Mouse (Mus musculus) T-cell, adult 2 months (primary cell): ENCODE data around the gene Frmpd4.

Experiments used
- DNase-seq: peaks from one replicate; pipeline ENCODE4 v3.0.0; 2022; ENCODE audit warnings: low spot score

The Frmpd4 gene

DNA sequence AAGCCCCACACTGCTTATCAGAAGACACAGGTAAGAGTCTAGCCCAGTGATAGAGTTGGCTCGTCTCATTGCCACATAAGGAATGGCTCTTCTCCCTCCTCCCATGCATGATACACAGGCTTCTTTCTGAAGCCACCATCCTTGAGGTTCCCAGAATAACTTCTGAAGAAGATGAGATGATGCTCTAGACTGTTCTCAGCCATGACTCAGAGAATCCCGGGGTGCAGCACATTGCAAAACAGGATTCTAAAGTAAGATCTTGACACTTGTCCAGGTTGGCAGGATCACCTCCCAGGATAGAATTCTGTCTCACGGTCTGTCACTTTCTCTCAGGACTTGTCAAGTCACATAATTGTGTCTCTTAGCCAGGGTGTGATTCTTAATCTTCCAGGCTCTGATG is 1024.2 kb downstream of the Frmpd4 start:
- no peak for DNase-seq

DNA sequence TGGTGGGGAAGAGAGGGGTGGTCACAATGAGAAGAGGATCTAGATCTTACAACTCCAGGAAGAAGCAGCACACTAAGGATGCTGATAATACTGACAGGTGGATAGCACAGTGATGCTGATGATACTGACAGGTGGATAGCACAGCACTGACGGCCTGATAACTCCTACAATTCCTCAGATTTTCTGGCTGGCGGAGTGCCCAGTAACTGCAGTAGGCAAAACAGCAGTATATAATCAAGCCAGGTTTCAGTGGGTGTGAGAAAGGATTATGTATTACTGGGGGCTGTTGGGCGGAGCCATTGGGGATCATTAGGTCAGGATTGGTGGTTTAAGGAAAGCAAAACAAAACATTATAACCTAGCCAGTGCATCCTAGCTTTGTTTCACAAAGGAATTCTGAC is 1053.9 kb downstream of the Frmpd4 start:
- DNase-seq, result no peak

DNA sequence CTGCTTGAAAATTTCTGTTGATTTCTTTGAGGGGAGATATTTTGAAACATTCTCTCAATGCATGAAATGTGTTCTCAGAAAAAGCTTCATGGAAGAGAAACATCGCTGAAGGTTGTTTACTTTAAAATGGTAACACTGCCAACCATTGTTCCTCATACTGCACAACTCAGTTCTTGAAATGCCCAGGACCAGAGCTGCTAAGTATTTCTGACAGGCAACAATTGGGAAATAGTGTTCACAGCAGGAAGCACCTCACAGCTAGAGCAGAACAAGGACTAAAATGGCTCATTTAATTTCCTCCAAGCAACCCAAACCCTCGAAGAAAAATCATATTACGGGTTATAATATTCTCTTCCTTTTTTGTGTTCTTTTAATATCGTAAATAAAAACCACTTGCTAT is 1054.5 kb downstream of the Frmpd4 start:
- DNase-seq, result no peak

- no peak for DNase-seq
Observed at GRCm38 (mm10) chrX:167518440-167518839, 1058.6 kb downstream of the Frmpd4 start.

- DNase-seq, result peak; percentile 10
Observed at GRCm38 (mm10) chrX:167497780-167498179, 1079.3 kb downstream of the Frmpd4 start.

GRCm38 (mm10) chrX:167492265-167492664 is 1084.8 kb downstream of the Frmpd4 start:
- no peak for DNase-seq

- no peak for DNase-seq
Observed at GRCm38 (mm10) chrX:167491589-167492207, 1085.3 kb downstream of the Frmpd4 start.

GRCm38 (mm10) chrX:167483409-167484177 is 1093.4 kb downstream of the Frmpd4 start:
- DNase-seq, result no peak

DNA sequence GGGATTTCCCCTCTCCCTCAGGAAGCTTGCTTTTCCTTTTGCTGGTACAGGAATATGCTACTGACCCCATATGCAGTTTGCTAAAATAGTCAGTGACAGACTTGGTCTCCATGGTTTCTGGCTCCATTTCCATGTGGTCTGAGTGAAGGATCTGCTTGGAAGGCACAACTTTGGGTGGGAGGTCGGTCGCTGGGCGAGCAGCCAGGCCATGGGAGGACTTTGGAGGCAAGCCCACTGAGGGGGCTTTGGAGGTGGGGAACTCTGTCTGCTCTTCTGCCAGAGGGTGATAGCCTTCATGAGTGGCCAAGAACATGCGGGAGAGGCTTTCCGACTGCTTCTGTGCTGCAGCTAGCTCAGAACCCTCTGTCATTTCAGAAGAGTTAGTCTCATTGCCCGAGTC is 1099.4 kb downstream of the Frmpd4 start:
- no peak for DNase-seq

DNA sequence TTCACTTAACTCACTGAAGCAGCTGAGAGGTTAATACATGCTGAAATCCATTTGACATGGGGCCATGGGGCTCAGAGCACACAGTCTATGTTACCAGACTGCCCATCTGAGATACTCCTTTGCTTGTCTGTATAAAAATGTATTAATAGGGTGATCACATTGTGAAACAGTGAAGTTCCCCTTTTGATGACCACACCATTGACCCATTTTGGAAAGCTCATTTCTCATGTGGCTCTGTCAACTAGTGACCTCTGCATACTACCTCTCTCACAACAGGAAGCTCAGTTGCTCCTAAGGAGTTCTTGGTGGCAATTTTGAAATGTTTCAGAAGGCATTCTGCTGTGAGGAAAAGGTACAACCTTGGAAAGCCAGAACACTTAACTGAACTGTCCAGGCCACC is 1142.1 kb downstream of the Frmpd4 start:
- no peak for DNase-seq

GRCm38 (mm10) chrX:167433950-167434349 is 1143.1 kb downstream of the Frmpd4 start:
- DNase-seq, result no peak
